Mouse (Mus musculus) liver, embryonic 14.5 days (tissue): ENCODE results near the gene Slc1a2.

ENCODE experiments used
- CTCF ChIP-seq: IDR thresholded peaks from 2 replicates; pipeline ENCODE4 v1.5.1; 2016; ENCODE audit warnings: antibody characterized with exemption, low read depth, control low read depth
- EP300 ChIP-seq: IDR thresholded peaks from 2 replicates; pipeline ENCODE4 v1.6.1; 2016; ENCODE audit warnings: antibody characterized with exemption, low read depth

GRCm38 (mm10) chr2:102663865-102664264 lies 5.4 kb downstream of the Slc1a2 start:
- TF ChIP-seq EP300 (no peak), CTCF (no peak)
